Mouse (Mus musculus) spleen, adult 2 months (tissue): Measurements from ENCODE around the gene Prr13.

Experiments
- CTCF ChIP-seq: fragments of 200-500 bp; IDR thresholded peaks from 2 replicates; pipeline ENCODE4 v1.5.1; 2011; ENCODE audit warnings: mild to moderate bottlenecking, inconsistent platforms; ENCODE audit not compliant: insufficient read depth, insufficient read length, insufficient replicate concordance; ENCODE audit errors: extremely low read depth
- POLR2A ChIP-seq: fragments of 200-500 bp; IDR thresholded peaks from 2 replicates; pipeline ENCODE4 v1.6.1; 2011; ENCODE audit warnings: low read depth, low read length, inconsistent platforms

DNA sequence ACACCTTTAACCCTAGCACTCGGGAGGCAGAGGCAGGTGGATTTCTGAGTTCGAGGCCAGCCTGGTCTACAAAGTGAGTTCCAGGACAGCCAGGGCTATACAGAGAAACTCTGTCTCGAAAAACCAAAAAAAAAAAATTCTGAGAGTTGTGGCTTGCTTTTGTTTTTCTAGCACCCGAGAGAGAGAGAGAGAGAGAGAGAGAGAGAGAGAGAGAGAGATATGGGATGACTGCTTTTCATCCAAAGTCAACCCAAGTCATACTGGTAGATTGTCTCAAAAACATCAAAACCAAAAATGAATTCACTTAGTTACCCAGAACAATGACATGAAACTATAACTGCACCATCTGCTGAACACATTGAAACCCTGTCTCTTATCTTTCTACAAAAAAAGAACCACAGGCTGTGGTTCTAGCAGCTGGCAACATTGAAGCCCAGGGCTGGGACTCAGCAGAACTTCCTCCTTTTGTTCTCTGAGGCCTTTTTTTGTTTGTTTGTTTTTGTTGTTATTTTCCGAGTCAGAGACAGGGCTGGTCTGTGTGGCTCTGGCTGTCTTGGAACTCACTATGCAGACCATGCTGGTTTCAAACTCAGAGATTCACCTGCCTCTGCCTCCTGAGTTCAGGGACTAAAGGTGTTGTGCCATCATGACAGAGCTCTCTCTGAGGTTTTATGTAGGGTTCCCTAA lies 635 bp upstream of the Prr13 start:
- TF ChIP-seq POLR2A (no peak), CTCF (no peak)
